Mouse (Mus musculus) liver, adult 2 months (tissue): Measurements from ENCODE around the gene Rps2. TPM values are rescaled to one million over a fixed set of nuclear protein-coding genes. Genes with fewer than 3 reads are reported as not detected.

Experiments used
- DNase-seq: peaks from one replicate; pipeline ENCODE4 v3.0.0-alpha.2; 2011; ENCODE audit warnings: low read depth, low spot score; ENCODE audit errors: extremely low read depth
- H3K27ac ChIP-seq: fragments of 200-500 bp; replicated peaks from 2 replicates; pipeline ENCODE4 v1.5.1; 2012; ENCODE audit warnings: low read depth, mild to moderate bottlenecking, control low read depth, inconsistent platforms, low read length; ENCODE audit not compliant: insufficient read depth
- H3K27me3 ChIP-seq: fragments of 200-500 bp; 2 replicates; pipeline ENCODE4 v1.6.1; 2012; ENCODE audit warnings: mild to moderate bottlenecking, moderate library complexity, low read length, inconsistent platforms; ENCODE audit not compliant: control insufficient read depth, insufficient read depth
- H3K36me3 ChIP-seq: fragments of 200-500 bp; 2 replicates; pipeline ENCODE4 v1.6.1; 2012; ENCODE audit warnings: low read length, inconsistent platforms; ENCODE audit not compliant: control insufficient read depth, insufficient read depth
- H3K4me1 ChIP-seq: fragments of 200-500 bp; 2 replicates; pipeline ENCODE4 v1.6.1; 2011; ENCODE audit warnings: low read length; ENCODE audit not compliant: control insufficient read depth, insufficient read depth
- H3K4me3 ChIP-seq: fragments of 200-500 bp; 2 replicates; pipeline ENCODE4 v1.5.1; 2011; ENCODE audit warnings: low read depth, mild to moderate bottlenecking, control low read depth, low read length, moderate library complexity; ENCODE audit not compliant: insufficient read depth
- H3K79me2 ChIP-seq: fragments of 200-500 bp; 2 replicates; pipeline ENCODE4 v1.6.1; 2012; ENCODE audit warnings: inconsistent platforms, mild to moderate bottlenecking, low read length, moderate library complexity; ENCODE audit not compliant: control insufficient read depth, insufficient read depth
- H3K9ac ChIP-seq: fragments of 200-500 bp; 2 replicates; pipeline ENCODE4 v1.6.1; 2012; ENCODE audit warnings: low read depth, mild to moderate bottlenecking, control low read depth, inconsistent platforms, low read length
- CTCF ChIP-seq: fragments of 200-500 bp; IDR thresholded peaks from 2 replicates; pipeline ENCODE4 v1.5.1; 2011; ENCODE audit warnings: low read depth, low read length, control low read depth
- POLR2A ChIP-seq: fragments of 200-500 bp; IDR thresholded peaks from 2 replicates; pipeline ENCODE4 v1.6.1; 2011; ENCODE audit warnings: low read length, control low read depth; ENCODE audit not compliant: insufficient read depth; ENCODE audit errors: extremely low read depth
- WGBS: fragments of 180-500 bp; shearing (Covaris S2); methylation state at CpG from one replicate; pipeline ENCODE4 v1.1.7; 2018; 5-methylcytosine and 5-hydroxymethylcytosine counted together
- polyA plus RNA-seq: library from polyadenylated mRNA; depleted of rRNA; stranded (reverse); fragments of >200 nt; gene quantifications from 2 replicates; pipeline ENCODE4 v1.2.3, GENCODE M21; 2012
- total RNA-seq: library from RNA; depleted of rRNA; stranded (reverse); fragments of >200 nt; gene quantifications from 2 replicates; pipeline ENCODE4 v1.2.3, GENCODE M21; 2014

Gene Rps2
- total and polyA plus RNA-seq, 2 experiments, result 802 to 2,199 TPM

DNA sequence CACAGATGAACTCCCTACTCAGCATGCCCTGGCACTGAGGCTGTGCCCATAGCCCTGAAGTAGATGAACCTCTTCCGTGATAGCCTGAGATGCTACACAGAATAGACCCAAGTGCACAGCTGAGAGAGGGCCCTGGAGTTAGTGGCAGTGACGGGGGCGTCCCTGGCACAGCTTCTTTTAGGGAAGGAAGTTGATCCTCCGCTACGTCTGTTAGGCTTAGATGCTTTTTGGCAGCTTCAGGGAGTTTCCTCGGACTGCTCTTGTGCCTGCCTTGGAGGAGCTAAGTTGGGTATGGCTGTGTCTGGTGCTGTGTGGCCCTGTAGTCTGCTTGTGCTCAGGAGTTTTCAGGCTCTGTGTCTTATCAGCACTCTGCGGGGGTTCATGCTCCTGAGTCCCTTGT, 43.6 kb upstream of the Rps2 start:
- Histone ChIP-seq H3K9ac (peak overlapping the region; percentile 10; the same call in 1 of the 2 replicates), H3K79me2 (peaks cover 40% of the 10 kb centered on the region; the same call in 1 of the 2 replicates), H3K36me3 (peaks cover 21% of the 10 kb centered on the region; the same call in 1 of the 2 replicates), H3K27me3 (no peaks in the 10 kb centered on the region), H3K4me3 (no peak overlapping the region), H3K27ac (no peak overlapping the region), H3K4me1 (peaks cover 14% of the 10 kb centered on the region)
- WGBS, result 59% methylated on average over 7 of the region's 7 CpGs
- TF ChIP-seq CTCF (no peak), POLR2A (no peak)
- no peak for DNase-seq

DNA sequence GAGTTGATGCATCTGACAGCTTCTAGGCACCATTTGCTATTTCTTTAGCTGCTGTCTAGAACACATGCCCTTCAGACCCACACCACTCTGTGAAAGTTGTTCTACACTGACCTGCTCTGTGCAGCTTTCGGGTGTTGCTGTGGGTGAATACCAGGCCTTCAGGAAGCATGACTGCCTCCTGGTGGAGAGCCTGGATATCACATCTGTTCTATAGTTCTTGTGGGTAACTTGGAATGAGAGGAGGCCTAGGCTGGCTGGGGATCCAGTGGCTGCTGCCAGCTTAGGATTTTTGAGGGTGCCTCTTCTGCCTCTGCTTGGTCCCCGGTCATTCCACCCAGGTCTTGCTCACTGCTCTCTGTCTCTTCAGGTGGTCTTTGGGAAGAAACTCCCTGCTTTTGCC, 41.7 kb upstream of the Rps2 start:
- no peak overlapping the region for H3K27ac ChIP-seq
- H3K36me3 ChIP-seq, result peaks cover 23% of the 10 kb centered on the region; the same call in 1 of the 2 replicates
- peaks cover 29% of the 10 kb centered on the region; the same call in 1 of the 2 replicates for H3K79me2 ChIP-seq

DNA sequence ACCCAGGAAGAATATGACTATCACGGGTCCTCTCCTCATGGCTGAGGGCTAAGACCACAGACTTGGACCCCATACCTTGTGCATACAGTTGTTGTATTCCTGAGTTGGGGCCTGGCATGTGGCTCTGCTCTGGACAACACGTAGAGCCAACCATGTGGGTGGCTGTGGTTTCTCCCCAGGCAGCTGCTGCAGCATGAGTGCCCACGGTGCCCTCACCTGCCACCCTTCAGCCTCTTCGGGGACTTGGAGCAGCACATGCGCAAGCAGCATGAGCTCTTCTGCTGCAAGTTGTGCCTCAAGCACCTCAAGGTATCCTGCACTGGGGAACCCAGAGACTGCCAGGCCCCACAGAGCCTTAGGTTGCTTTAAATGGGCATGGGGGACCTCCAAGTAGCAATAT, 41.0 kb upstream of the Rps2 start:
- H3K9ac ChIP-seq, result no peak overlapping the region
- peaks cover 27% of the 10 kb centered on the region; the same call in 1 of the 2 replicates for H3K36me3 ChIP-seq
- TF ChIP-seq POLR2A (no peak), CTCF (no peak)
- H3K27ac ChIP-seq, result no peak overlapping the region
- H3K27me3 ChIP-seq, result no peaks in the 10 kb centered on the region
- no peak for DNase-seq
- H3K4me1 ChIP-seq, result peaks cover 3% of the 10 kb centered on the region
- H3K79me2 ChIP-seq, result peaks cover 24% of the 10 kb centered on the region; the same call in 1 of the 2 replicates
- H3K4me3 ChIP-seq, result no peak overlapping the region
- WGBS, result 95% methylated on average over 5 of the region's 5 CpGs

More for the DNA sequence above, 41.7 kb upstream of the Rps2 start:
- DNase-seq, result peak; percentile 26
- 69% methylated on average over 2 of the region's 2 CpGs for WGBS
- H3K4me1 ChIP-seq, result peaks cover 9% of the 10 kb centered on the region
- no peaks in the 10 kb centered on the region for H3K27me3 ChIP-seq
- peak; percentile 63 for TF ChIP-seq CTCF
- no peak for TF ChIP-seq POLR2A
- H3K4me3 ChIP-seq, result no peak overlapping the region
- H3K9ac ChIP-seq, result no peak overlapping the region

DNA sequence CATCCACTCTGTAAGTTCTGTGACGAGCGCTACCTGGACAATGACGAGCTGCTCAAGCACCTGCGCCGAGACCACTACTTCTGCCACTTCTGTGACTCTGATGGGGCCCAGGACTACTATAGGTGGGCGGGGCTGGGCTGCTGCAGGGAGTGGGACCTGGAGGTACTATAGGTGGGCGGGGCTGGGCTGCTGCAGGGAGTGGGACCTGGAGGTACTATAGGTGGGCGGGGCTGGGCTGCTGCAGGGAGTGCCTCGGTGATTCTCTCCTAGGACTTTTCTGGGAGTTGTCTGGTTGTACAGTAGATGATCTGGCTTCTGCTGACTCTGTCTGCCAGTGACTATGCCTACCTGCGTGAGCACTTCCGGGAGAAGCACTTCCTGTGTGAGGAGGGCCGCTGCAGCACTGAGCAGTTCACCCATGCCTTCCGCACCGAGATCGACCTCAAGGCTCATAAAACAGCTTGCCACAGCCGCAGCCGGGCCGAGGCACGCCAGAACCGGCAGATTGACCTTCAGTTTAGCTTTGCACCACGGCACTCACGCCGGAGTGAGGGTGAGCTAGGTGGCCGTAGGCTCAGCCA, 40.3 kb upstream of the Rps2 start:
- H3K79me2 ChIP-seq, result peaks cover 24% of the 10 kb centered on the region; the same call in 1 of the 2 replicates
- no peak overlapping the region for H3K9ac ChIP-seq
- H3K27me3 ChIP-seq, result no peaks in the 10 kb centered on the region
- no peak overlapping the region for H3K27ac ChIP-seq
- no peak overlapping the region for H3K4me3 ChIP-seq
- WGBS, result 96% methylated on average over 24 of the region's 24 CpGs
- H3K36me3 ChIP-seq, result peaks cover 29% of the 10 kb centered on the region; the same call in 1 of the 2 replicates
- H3K4me1 ChIP-seq, result no peaks in the 10 kb centered on the region
- no peak for DNase-seq
- TF ChIP-seq POLR2A (no peak), CTCF (no peak)

DNA sequence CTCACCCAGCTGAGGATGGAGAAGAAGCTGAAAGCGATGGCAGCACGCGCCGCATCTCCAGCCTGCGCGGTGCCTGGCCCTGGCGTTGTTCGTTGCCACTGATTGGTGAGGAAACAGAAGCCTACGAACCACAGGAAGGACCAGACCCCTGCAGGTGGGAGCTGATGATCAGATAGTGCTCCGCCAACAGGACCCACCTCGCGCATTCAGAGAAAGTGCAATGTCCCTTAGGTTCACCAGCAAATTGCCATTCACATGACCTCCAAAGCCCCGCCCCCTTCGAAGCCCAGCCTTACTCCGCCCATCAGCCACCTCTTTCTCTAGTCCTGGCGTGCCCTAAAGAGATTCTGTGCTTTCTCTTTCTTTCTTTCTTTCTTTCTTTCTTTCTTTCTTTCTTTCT, 31.4 kb upstream of the Rps2 start:
- WGBS, result 49% methylated on average over 16 of the region's 16 CpGs
- Histone ChIP-seq H3K36me3 (peaks cover 3% of the 10 kb centered on the region; the same call in 1 of the 2 replicates), H3K9ac (no peak overlapping the region), H3K27me3 (peaks cover 6% of the 10 kb centered on the region), H3K4me3 (no peak overlapping the region), H3K27ac (no peak overlapping the region), H3K4me1 (peaks cover 6% of the 10 kb centered on the region; the same call in 1 of the 2 replicates), H3K79me2 (no peaks in the 10 kb centered on the region)
- DNase-seq, result peak; percentile 56
- no peak for TF ChIP-seq POLR2A
- TF ChIP-seq CTCF, result no peak

DNA sequence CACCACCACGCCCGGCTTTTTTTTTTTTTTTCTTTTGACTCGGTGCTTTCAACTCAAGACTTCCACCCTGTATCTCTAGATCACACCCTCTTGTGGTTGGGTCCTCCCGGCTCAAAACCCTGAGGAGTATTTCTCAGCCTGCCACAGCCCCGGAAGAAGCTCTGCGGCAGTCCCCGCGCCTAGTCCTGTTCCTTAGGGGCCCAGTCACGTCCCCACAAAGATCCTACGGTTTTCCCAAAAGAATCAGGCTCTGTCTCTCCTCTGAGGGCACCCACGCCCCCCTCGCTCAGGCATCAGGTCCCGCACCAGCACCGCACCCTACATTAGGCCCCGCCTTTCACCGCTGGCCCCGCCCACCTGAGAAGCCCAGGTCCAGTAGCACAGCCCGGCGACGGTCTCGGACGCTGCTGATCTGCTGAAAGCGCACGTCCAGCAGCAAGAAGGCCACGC, 30.7 kb upstream of the Rps2 start:
- Histone ChIP-seq H3K27me3 (peaks cover 6% of the 10 kb centered on the region), H3K4me3 (peak overlapping the region; percentile 59), H3K9ac (peak overlapping the region; percentile 13), H3K4me1 (peaks cover 6% of the 10 kb centered on the region; the same call in 1 of the 2 replicates), H3K36me3 (no peaks in the 10 kb centered on the region), H3K79me2 (no peaks in the 10 kb centered on the region), H3K27ac (no peak overlapping the region)
- TF ChIP-seq CTCF, result no peak
- TF ChIP-seq POLR2A, result no peak
- peak; percentile 38 for DNase-seq
- WGBS, result 5% methylated on average over 25 of the region's 25 CpGs
